Mouse (Mus musculus): Measurements from ENCODE around the gene Gabra5. TPM values are rescaled to one million over a fixed set of nuclear protein-coding genes. Genes with fewer than 3 reads are reported as not detected.

The Gabra5 gene
- total RNA-seq, 4 experiments from 2014 or later: not detected

DNA sequence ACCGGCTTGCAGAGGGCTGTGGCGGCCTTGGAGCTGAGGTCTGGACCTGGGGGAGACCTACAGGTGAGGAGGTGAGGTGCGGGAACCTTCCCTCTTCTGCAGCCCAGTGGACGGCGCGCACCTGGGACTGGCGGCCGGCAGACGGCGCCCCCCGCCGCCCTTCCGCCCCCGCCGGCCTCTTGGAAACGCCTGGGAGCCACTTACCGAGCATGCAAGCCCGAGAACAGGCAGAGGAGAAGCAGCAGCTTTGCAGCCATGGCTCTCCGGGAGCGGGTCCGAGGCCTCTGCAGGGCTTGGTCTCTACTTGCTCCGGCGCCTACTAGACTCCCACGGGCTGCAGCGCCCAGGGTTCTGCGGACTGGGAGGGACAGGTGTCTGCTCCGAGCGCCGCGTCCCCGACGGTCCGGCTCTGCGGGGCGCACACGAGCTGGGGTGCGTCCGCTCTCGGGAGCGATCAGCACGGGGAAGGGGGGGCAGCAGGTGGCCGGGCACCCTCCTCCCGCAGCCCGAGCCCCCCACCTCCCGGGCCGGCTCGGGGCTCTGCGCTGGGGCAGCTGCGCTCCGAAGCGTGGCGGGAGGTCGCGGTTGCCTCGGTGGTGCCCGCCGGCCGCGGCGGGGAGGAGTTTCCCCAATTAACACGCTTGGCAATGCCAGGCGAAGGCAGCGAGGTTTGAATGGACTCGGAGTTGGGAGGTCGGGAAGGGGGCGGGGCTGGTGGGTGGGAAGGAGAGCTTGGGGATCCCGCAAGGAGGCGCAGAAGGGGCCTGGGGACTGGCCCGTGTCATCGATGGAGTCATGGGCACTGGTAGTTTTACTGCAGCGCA is 123.1 kb downstream of the Gabra5 start, which contains the start of gene Gabrg3:
TSS of gene Gabrg3 (minus strand) at position 672 of the 824 bp plus-strand sequence.
- DNase-seq (ENCODE audit: low spot score): no peak

DNA sequence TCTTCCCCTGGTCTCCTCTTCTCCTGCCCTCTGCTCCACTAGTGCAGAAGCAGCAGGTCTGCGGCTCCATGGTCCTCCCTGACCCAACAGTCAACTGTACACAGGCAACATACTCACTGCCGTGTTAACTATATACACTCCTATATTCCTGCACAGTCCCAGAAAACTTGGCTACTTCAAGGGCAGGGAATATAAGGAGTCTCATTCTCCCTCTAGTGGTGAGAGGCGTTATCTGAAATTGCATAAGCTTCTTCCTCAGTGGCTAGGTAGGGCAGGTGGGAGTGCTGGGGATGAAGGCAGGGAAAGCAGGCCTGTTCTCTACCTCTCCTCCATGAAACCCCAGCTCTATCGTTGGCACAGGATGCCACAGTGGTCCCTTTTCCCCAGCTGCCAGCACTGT is 125.7 kb downstream of the Gabra5 start:
- no peak for DNase-seq (ENCODE audit: low spot score)

DNA sequence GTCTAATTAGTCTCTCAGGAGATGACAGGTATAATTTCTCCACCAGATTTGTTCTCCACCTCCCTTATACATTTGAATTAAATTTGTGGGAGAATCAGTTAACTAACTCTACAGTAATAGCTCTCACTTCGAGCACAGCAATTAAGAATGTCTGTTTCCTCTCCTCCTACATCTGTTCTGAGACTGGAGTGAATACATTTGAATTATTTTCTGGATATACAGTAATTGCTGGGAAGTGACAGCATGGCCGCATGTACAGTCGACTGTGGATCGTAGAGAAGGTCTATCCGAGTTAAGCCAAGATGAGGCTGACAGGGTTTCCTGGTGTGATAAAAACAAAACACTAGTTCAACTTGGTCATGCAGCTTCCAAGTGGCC is 143.9 kb downstream of the Gabra5 start:
- no peak for DNase-seq (ENCODE audit: low spot score)

DNA sequence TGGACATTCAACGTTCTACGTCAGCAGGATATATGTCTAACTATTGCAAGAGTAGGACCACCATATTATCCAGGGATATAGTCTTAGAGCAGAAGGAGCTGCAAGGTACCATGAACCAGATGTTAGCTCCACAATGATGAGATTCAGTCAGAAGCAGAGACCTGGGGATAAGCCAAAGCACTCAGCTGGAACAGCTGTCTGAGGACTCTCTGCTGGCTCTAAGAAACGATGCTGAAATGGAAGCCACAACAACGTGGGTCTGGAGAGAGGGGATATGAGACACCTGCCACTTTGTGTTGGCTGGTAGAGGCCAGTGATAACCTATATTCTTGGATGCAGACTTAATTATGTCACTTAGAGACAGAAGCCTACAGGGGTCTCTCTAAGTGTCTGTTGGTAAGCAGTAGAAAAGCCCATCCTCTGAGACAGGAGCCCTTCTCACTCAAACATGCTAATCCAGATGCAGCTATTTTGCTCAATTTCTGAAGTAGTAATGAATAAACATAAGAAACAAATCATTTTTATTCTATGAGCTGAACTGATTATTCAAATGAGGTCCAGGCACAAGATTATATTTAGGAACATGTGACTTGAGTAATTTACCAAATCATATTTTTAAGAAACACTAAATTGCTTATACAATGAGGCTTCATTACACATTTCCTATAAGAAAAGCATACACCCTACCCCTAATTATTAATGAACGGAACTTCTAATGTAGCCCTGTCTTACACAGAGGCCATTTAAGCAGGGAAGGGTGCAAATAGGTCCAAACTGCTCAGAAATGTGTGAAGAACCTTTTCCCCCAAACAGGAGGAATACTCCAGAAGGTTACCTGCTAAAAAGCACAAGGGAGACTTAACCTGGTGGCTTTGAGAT is 144.5 kb downstream of the Gabra5 start:
- no peak for DNase-seq (ENCODE audit: low spot score)

DNA sequence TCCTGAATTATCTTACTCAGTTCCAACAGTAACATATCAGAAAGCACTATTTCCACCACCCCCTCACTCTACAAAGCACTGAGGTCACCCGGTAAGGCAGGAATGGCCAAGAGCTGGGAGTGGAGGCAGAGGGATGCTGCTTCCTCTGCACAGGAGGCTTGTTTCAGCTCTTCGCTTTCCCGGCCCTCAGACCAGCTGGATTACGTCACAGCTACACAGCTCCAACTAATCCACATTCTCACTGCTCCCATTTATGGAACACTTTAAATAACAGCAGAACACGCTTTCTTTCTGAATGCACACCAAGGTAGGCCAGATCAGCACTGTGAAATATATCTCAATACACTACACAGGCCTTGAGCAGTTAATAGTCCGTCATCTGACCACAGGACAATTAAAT is 146.0 kb downstream of the Gabra5 start:
- no peak for DNase-seq (ENCODE audit: low spot score)

DNA sequence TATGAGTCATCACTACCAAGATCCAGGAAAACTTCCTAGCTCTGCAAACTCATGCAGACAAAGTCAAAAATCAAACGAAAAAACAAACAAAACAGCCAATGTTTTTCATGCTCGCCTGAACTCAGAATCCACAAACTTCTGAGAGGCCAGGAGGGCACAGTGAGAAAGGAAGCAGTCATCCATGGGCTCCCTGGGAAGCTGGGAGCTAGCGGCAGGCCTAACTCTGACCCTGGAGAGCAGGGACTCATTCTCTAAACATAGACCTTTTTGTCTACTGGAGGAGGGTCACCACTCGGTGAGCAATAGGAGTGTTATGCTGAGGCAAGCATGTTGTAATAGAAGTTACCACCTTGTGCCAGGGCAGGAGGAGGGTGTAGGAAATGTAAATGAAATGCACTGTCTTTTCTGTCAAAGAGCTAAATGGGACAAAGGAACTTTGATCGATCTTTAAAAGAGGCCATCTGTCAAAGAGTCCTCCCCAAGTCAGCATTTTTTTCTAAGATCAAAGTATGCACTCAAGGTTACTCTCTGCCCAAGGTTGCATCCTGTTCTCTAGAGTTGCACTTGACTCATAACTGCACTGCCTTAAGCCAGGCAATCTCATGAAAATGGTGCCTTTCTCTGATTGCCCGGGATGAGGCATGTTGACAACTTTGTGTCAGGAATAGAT is 151.9 kb downstream of the Gabra5 start:
- DNase-seq (ENCODE audit: low spot score): no peak

Other genes starting within 250 kb of the Gabra5 start
- gene Gabrg3, start 122.9 kb downstream of the Gabra5 start, total RNA-seq (2022): under 1 TPM in 3 of 4 experiments, not detected in 1; 0.03 to 0.05 (median 0.03) TPM
- under 1 TPM; 0.37 to 0.75 (median 0.43) TPM for gene Gabrb3, start 90.4 kb downstream of the Gabra5 start, total RNA-seq (2022)

All from heart, adult 8-10 months (tissue).